ENCODE assay signal across 22 mouse cellular contexts in the genomic region with DNA sequence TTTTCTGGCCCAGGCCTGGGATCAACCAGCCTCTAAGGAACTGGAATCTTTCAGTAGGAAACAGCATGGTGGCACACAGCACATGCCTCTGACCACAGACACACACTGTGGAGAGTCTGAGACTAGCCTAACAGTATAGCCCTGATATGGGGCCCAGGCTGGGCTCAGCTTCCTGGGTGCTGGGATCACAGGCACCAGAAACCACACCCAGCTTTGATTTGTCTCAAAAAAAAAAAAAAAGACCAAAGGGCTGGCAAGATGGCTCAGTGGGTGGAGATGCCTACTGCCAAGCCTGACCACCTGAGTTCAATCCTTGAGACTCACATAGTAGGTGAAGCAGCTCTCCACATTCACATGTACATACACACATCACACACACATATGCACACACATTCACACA. TPM values are rescaled to one million over a fixed set of nuclear protein-coding genes. Genes with fewer than 3 reads are reported as not detected.
DNase-seq lines count a peak whose midpoint lies in the region; ATAC-seq and TF ChIP-seq lines count a peak whose summit lies in the region.
"Had no signal": no experiment of that assay in that cellular context is flagged by ENCODE, and none has a peak within 500 bp of the region (broad histone marks: within the 10 kb centered on the region; RNA-seq: fewer than 3 reads in every experiment).

No protein-coding gene starts in this region.

- H3K9me3 ChIP-seq in CH12.LX (replicated peaks; ENCODE audit: low read length) (no peaks in the 10 kb centered on the region), MEL (replicated peaks; ENCODE audit: insufficient read depth, low read length) (no peaks in the 10 kb centered on the region)
- H3K9me3 ChIP-seq in stomach, postnatal 0 days (ENCODE audit: control insufficient read depth, low read length) = no peaks in the 10 kb centered on the region
- H3K9me3 ChIP-seq in hindbrain, embryonic 10.5 days = no peaks in the 10 kb centered on the region
- H3K9me3 ChIP-seq: embryonic facial prominence, embryonic 13.5 days; heart, embryonic 15.5 days had no signal

- TF ChIP-seq EP300 in CH12.LX (IDR thresholded peaks at IDR 0.05; ENCODE audit: low read length) (no peak), MEL (IDR thresholded peaks at IDR 0.05; ENCODE audit: low read depth in 1 of 2, low read length in 2 of 2) (no peak)
- TF ChIP-seq EP300 in stomach, postnatal 0 days (optimal IDR thresholded peaks at IDR 0.05) = no peak

- DNase-seq in CH12.LX (ENCODE audit: extremely low read depth) (no peak), MEL (ENCODE audit: low read depth, low spot score) (no peak)
- DNase-seq in stomach, postnatal 0 days (ENCODE audit: low spot score) = no peak
- DNase-seq in right cerebral cortex, postnatal 14 days = no peak
- no peak for DNase-seq in hindbrain, embryonic 10.5 days (ENCODE audit: low spot score)
- DNase-seq: adrenal gland, adult 8-10 months; adrenal gland, postnatal 36 days; cerebellum, adult 11-12 months; cerebellum, adult 9-10 months; cerebellum, postnatal 36 days; gastrocnemius, postnatal 10 days; heart, adult 18-20 months; heart, postnatal 14 days had no signal

- TF ChIP-seq RAD21 in CH12.LX (IDR thresholded peaks at IDR 0.05; ENCODE audit: low read depth, low read length) (no peak), MEL (IDR thresholded peaks at IDR 0.05; ENCODE audit: low read depth, low read length) (no peak)

- TF ChIP-seq POLR2A in CH12.LX (IDR thresholded peaks at IDR 0.05; ENCODE audit: low read depth, low read length) = no peak
- no peak for TF ChIP-seq POLR2A in MEL (IDR thresholded peaks at IDR 0.05; ENCODE audit: control insufficient read depth in 1 of 2, insufficient read depth in 1 of 2, low read depth in 1 of 2, low read length in 2 of 2, poor library complexity in 1 of 2)
- TF ChIP-seq POLR2A in embryonic fibroblast, embryonic 13.5 days (IDR thresholded peaks at IDR 0.05; ENCODE audit: low read depth, low read length) = 0 out of 2 replicates have a peak, but pooled peaks have one; percentile 5

- dilution Hi-C loops in CH12.LX (cut with MboI; ENCODE audit: extremely low pct_ligation_motif_present, extremely low pct_unique_long_range_greater_than_20kb, low sequenced_read_pairs) = no loop called here

- no peak overlapping the region for H3K27ac ChIP-seq in CH12.LX (ENCODE audit: insufficient read depth, low read depth)
- H3K27ac ChIP-seq in MEL (ENCODE audit: control insufficient read depth, low read depth, low read length) = no peak overlapping the region
- no peak overlapping the region for H3K27ac ChIP-seq in embryonic fibroblast, embryonic 13.5 days (ENCODE audit: insufficient read depth, low read length)
- no peak overlapping the region for H3K27ac ChIP-seq in stomach, postnatal 0 days (replicated peaks)
- no peak overlapping the region for H3K27ac ChIP-seq in hindbrain, embryonic 10.5 days
- H3K27ac ChIP-seq: embryonic facial prominence, embryonic 13.5 days; heart, embryonic 15.5 days; hindbrain, embryonic 14.5 days had no signal

- peaks cover 3% of the 10 kb centered on the region; the same call in 1 of the 2 replicates for H3K79me2 ChIP-seq in CH12.LX (replicated peaks; ENCODE audit: control insufficient read depth, extremely low read depth, insufficient read depth, poor library complexity, severe bottlenecking)
- H3K79me2 ChIP-seq in MEL (ENCODE audit: control insufficient read depth, insufficient read depth, low read length, poor library complexity) = no peaks in the 10 kb centered on the region; the same call in none of the 2 replicates

- no peak overlapping the region for H3K4me3 ChIP-seq in CH12.LX (replicated peaks in 1 of 3; ENCODE audit: low read depth in 2 of 3, low read length in 2 of 3, poor library complexity in 1 of 3)
- no peak overlapping the region for H3K4me3 ChIP-seq in MEL (ENCODE audit: control insufficient read depth in 1 of 2, insufficient read depth in 1 of 2, low read depth in 2 of 2, low read length in 2 of 2)
- H3K4me3 ChIP-seq in embryonic fibroblast, embryonic 13.5 days (ENCODE audit: insufficient read depth, low read length) = no peak overlapping the region
- H3K4me3 ChIP-seq in stomach, postnatal 0 days (ENCODE audit: low read depth, low read length) = no peak overlapping the region
- no peak overlapping the region for H3K4me3 ChIP-seq in hindbrain, embryonic 10.5 days
- H3K4me3 ChIP-seq: embryonic facial prominence, embryonic 13.5 days; heart, embryonic 15.5 days had no signal

- ATAC-seq in stomach, postnatal 0 days (ENCODE audit: low FRiP score, low TSS enrichment) = peak; percentile 58; the same call in 1 of the 2 replicates
- ATAC-seq: forebrain, embryonic 14.5 days; intestine, embryonic 16.5 days; Patski had no signal

- TF ChIP-seq CTCF in CH12.LX (conservative IDR thresholded peaks at IDR 0.05 in 1 of 2, IDR thresholded peaks at IDR 0.05 in 1 of 2; ENCODE audit: low read depth in 2 of 2, low read length in 2 of 2) (no peak), MEL (IDR thresholded peaks at IDR 0.05 in 2 of 3, conservative IDR thresholded peaks at IDR 0.05 in 1 of 3; ENCODE audit: control insufficient read depth in 1 of 3, insufficient read depth in 1 of 3, low read depth in 2 of 3, low read length in 3 of 3, poor library complexity in 1 of 3, severe bottlenecking in 1 of 3) (no peak)
- TF ChIP-seq CTCF in embryonic fibroblast, embryonic 13.5 days (IDR thresholded peaks at IDR 0.05; ENCODE audit: borderline replicate concordance, insufficient read depth, low read length) = no peak
- no peak for TF ChIP-seq CTCF in stomach, postnatal 0 days (IDR thresholded peaks at IDR 0.05; ENCODE audit: low read depth)

- H3K4me1 ChIP-seq in CH12.LX (ENCODE audit: control insufficient read depth in 1 of 2, insufficient read depth in 2 of 2) (peaks cover 2 to 22% of the 10 kb centered on the region in 2 experiments; a peak in 3 of 4 replicates), MEL (ENCODE audit: control insufficient read depth in 1 of 2, insufficient read depth in 2 of 2, low read length in 2 of 2) (peaks cover 7 to 25% of the 10 kb centered on the region in 2 experiments; a peak in 3 of 4 replicates)
- no peaks in the 10 kb centered on the region for H3K4me1 ChIP-seq in embryonic fibroblast, embryonic 13.5 days (ENCODE audit: control insufficient read depth, insufficient read depth, low read length)
- H3K4me1 ChIP-seq in stomach, postnatal 0 days (replicated peaks; ENCODE audit: control insufficient read depth, insufficient read depth) = no peaks in the 10 kb centered on the region
- H3K4me1 ChIP-seq in hindbrain, embryonic 10.5 days (replicated peaks) = peaks cover 8% of the 10 kb centered on the region; the same call in 1 of the 2 replicates

- H3K9ac ChIP-seq in CH12.LX (ENCODE audit: insufficient read depth, low read depth) (no peak overlapping the region), MEL (ENCODE audit: control insufficient read depth, low read depth, low read length, poor library complexity, severe bottlenecking) (no peak overlapping the region)
- no peak overlapping the region for H3K9ac ChIP-seq in stomach, postnatal 0 days (ENCODE audit: low read length)
- H3K9ac ChIP-seq: embryonic facial prominence, embryonic 13.5 days; heart, embryonic 15.5 days; hindbrain, embryonic 14.5 days had no signal

- H3K27me3 ChIP-seq in CH12.LX (replicated peaks) (no peaks in the 10 kb centered on the region), MEL (ENCODE audit: control insufficient read depth in 1 of 2, insufficient read depth in 2 of 2, low read length in 2 of 2) (no peaks in the 10 kb centered on the region)
- no peaks in the 10 kb centered on the region for H3K27me3 ChIP-seq in stomach, postnatal 0 days (ENCODE audit: control insufficient read depth, insufficient read depth, low read length)
- H3K27me3 ChIP-seq in hindbrain, embryonic 10.5 days (ENCODE audit: insufficient read depth, poor library complexity, severe bottlenecking) = no peaks in the 10 kb centered on the region
- H3K27me3 ChIP-seq: embryonic facial prominence, embryonic 13.5 days; heart, embryonic 15.5 days; Patski had no signal

- no peak overlapping the region for H3K4me2 ChIP-seq in CH12.LX (ENCODE audit: insufficient read depth, low read depth, poor library complexity, severe bottlenecking)
- H3K4me2 ChIP-seq in stomach, postnatal 0 days (replicated peaks; ENCODE audit: low read depth) = no peak overlapping the region
- H3K4me2 ChIP-seq: embryonic facial prominence, embryonic 13.5 days; heart, embryonic 11.5 days; heart, embryonic 15.5 days; hindbrain, embryonic 14.5 days had no signal

- peaks cover 4 to 17% of the 10 kb centered on the region in 2 experiments for H3K36me3 ChIP-seq in CH12.LX (replicated peaks in 1 of 2; ENCODE audit: control insufficient read depth in 1 of 2, insufficient read depth in 1 of 2, low read length in 1 of 2)
- H3K36me3 ChIP-seq in MEL (ENCODE audit: control insufficient read depth in 1 of 2, insufficient read depth in 2 of 2, low read length in 2 of 2) = peaks cover 1 to 32% of the 10 kb centered on the region in 2 experiments; a peak in 3 of 4 replicates
- H3K36me3 ChIP-seq in stomach, postnatal 0 days (ENCODE audit: control insufficient read depth, insufficient read depth, low read length) = no peaks in the 10 kb centered on the region
- H3K36me3 ChIP-seq in hindbrain, embryonic 10.5 days = 0 out of 2 replicates have a peak, but pooled peaks cover 2% of the 10 kb centered on the region
- H3K36me3 ChIP-seq: embryonic facial prominence, embryonic 13.5 days had no signal

- in situ Hi-C loops in CH12.LX (cut with MboI; ENCODE audit: low pct_ligation_motif_present, low pct_unique_long_range_greater_than_20kb, low sequenced_read_pairs) = no loop called here

RNA-seq across cellular contexts. Expression of gene Dcaf11, which starts 5.2 kb away (rescaled TPM):
- total RNA-seq in CH12.LX (2012; rRNA removed) (36.1 and 39.1 TPM in 2 replicates), CH12.LX (2014; rRNA removed) (29.3 and 30.2 TPM in 2 replicates), MEL (2012; rRNA removed) (24.3 and 27.7 TPM in 2 replicates)
- polyA plus RNA-seq in CH12.LX (2012; ENCODE audit: insufficient read length, low read depth) (29.6 and 32.6 TPM in 2 replicates), MEL (2012; ENCODE audit: insufficient read depth in 1 of 2, insufficient read length in 2 of 2, low read depth in 1 of 2, low replicate concordance in 2 of 2, missing spikeins in 1 of 2) (10 to 100 TPM in 1 of 2 experiments, not detected in 1; 37.9 TPM)
- 19.4 and 20.7 TPM in 2 replicates for polyA plus RNA-seq in embryonic fibroblast, embryonic 13.5 days (2011; ENCODE audit: insufficient read length, low read depth, missing spikeins)
- polyA plus RNA-seq in stomach, postnatal 0 days (2015; fragmentation: Nextera tagmentation; extraction: Ambion mirVana) = 45.9 and 51.0 TPM in 2 replicates
- 69.5 and 94.1 TPM in 2 replicates for polyA plus RNA-seq in hindbrain, embryonic 10.5 days (2016; fragmentation: Nextera tagmentation; extraction: Ambion mirVana)

RNA-seq across cellular contexts. Expression of gene A730061H03Rik, which starts 5.6 kb away (rescaled TPM):
- total RNA-seq in CH12.LX (2012; rRNA removed) (0.34 and 0.63 TPM in 2 replicates), CH12.LX (2014; rRNA removed) (not detected in 2 replicates), MEL (2012; rRNA removed) (0.73 and 0.92 TPM in 2 replicates)
- polyA plus RNA-seq in CH12.LX (2012; ENCODE audit: insufficient read length, low read depth) (0.93 and 1.4 TPM in 2 replicates), MEL (2012; ENCODE audit: insufficient read depth in 1 of 2, insufficient read length in 2 of 2, low read depth in 1 of 2, low replicate concordance in 2 of 2, missing spikeins in 1 of 2) (under 1 TPM in 1 of 2 experiments, not detected in 1; 0.86 TPM)
- polyA plus RNA-seq in embryonic fibroblast, embryonic 13.5 days (2011; ENCODE audit: insufficient read length, low read depth, missing spikeins) = not detected in 2 replicates
- polyA plus RNA-seq in stomach, postnatal 0 days (2015; fragmentation: Nextera tagmentation; extraction: Ambion mirVana) = 0.57 and 0.93 TPM in 2 replicates
- 0.82 TPM in 1 of 2 replicates, not detected in the other for polyA plus RNA-seq in hindbrain, embryonic 10.5 days (2016; fragmentation: Nextera tagmentation; extraction: Ambion mirVana)
- total RNA-seq: gastrocnemius, postnatal 10 days; heart, adult 18-20 months; hematopoietic stem cell, adult 5-6 weeks had no signal
- polyA plus RNA-seq: forebrain, embryonic 14.5 days; hindbrain, embryonic 14.5 days had no signal

RNA-seq across cellular contexts. Expression of gene Pck2, which starts 14.6 kb away (rescaled TPM):
- total RNA-seq in CH12.LX (2012; rRNA removed) = 105 and 286 TPM in 2 replicates
- total RNA-seq in CH12.LX (2014; rRNA removed) = 113 and 120 TPM in 2 replicates
- polyA plus RNA-seq in CH12.LX (2012; ENCODE audit: insufficient read length, low read depth) = 144 and 149 TPM in 2 replicates
- total RNA-seq in MEL (2012; rRNA removed) = 17.0 and 64.4 TPM in 2 replicates
- 100 to 1,000 TPM in 1 of 2 experiments, 10 to 100 TPM in 1; 63.7 to 103 TPM for polyA plus RNA-seq in MEL (2012; ENCODE audit: insufficient read depth in 1 of 2, insufficient read length in 2 of 2, low read depth in 1 of 2, low replicate concordance in 2 of 2, missing spikeins in 1 of 2)
- polyA plus RNA-seq in embryonic fibroblast, embryonic 13.5 days (2011; ENCODE audit: insufficient read length, low read depth, missing spikeins) = 120 and 151 TPM in 2 replicates
- polyA plus RNA-seq in stomach, postnatal 0 days (2015; fragmentation: Nextera tagmentation; extraction: Ambion mirVana) = 15.7 and 16.1 TPM in 2 replicates
- 15.4 and 18.5 TPM in 2 replicates for polyA plus RNA-seq in hindbrain, embryonic 10.5 days (2016; fragmentation: Nextera tagmentation; extraction: Ambion mirVana)

RNA-seq across cellular contexts. Expression of gene Fitm1, which starts 20.8 kb away (rescaled TPM):
- total RNA-seq in CH12.LX (2012; rRNA removed) = not detected in 2 replicates
- total RNA-seq in CH12.LX (2014; rRNA removed) = not detected in 2 replicates
- polyA plus RNA-seq in CH12.LX (2012; ENCODE audit: insufficient read length, low read depth) = not detected in 2 replicates
- not detected in 2 replicates for total RNA-seq in MEL (2012; rRNA removed)
- under 1 TPM in 1 of 2 experiments, not detected in 1; 0.07 TPM for polyA plus RNA-seq in MEL (2012; ENCODE audit: insufficient read depth in 1 of 2, insufficient read length in 2 of 2, low read depth in 1 of 2, low replicate concordance in 2 of 2, missing spikeins in 1 of 2)
- not detected in 2 replicates for polyA plus RNA-seq in embryonic fibroblast, embryonic 13.5 days (2011; ENCODE audit: insufficient read length, low read depth, missing spikeins)
- 0.30 and 0.35 TPM in 2 replicates for polyA plus RNA-seq in stomach, postnatal 0 days (2015; fragmentation: Nextera tagmentation; extraction: Ambion mirVana)
- polyA plus RNA-seq in hindbrain, embryonic 10.5 days (2016; fragmentation: Nextera tagmentation; extraction: Ambion mirVana) = 0.26 and 0.34 TPM in 2 replicates
- total RNA-seq: hematopoietic stem cell, adult 5-6 weeks had no signal
- polyA plus RNA-seq: forebrain, embryonic 14.5 days; Patski had no signal

RNA-seq across cellular contexts. Expression of gene Psme1, which starts 23.3 kb away (rescaled TPM):
- 292 and 335 TPM in 2 replicates for total RNA-seq in CH12.LX (2012; rRNA removed)
- 338 and 377 TPM in 2 replicates for total RNA-seq in CH12.LX (2014; rRNA removed)
- 638 and 740 TPM in 2 replicates for polyA plus RNA-seq in CH12.LX (2012; ENCODE audit: insufficient read length, low read depth)
- total RNA-seq in MEL (2012; rRNA removed) = 73.8 and 85.9 TPM in 2 replicates
- polyA plus RNA-seq in MEL (2012; ENCODE audit: insufficient read depth in 1 of 2, insufficient read length in 2 of 2, low read depth in 1 of 2, low replicate concordance in 2 of 2, missing spikeins in 1 of 2) = 100 to 1,000 TPM in 1 of 2 experiments, not detected in 1; 205 TPM
- polyA plus RNA-seq in embryonic fibroblast, embryonic 13.5 days (2011; ENCODE audit: insufficient read length, low read depth, missing spikeins) = 87.2 and 116 TPM in 2 replicates
- polyA plus RNA-seq in stomach, postnatal 0 days (2015; fragmentation: Nextera tagmentation; extraction: Ambion mirVana) = 130 and 136 TPM in 2 replicates
- 97.6 and 114 TPM in 2 replicates for polyA plus RNA-seq in hindbrain, embryonic 10.5 days (2016; fragmentation: Nextera tagmentation; extraction: Ambion mirVana)

Comparison
In these comparisons a context has a peak if more than half of its experiments do, and no peak if none do; other contexts are left out.
1. Of the 35 proteins assayed by ChIP-seq in both MEL and CH12.LX: peak only in MEL: RCOR1; only in CH12.LX: none; in both: ZNF384; in neither: 33.